Mouse (Mus musculus) CH12.LX (cell line): ENCODE data around the gene Nthl1. TPM values are rescaled to one million over a fixed set of nuclear protein-coding genes. Genes with fewer than 3 reads are reported as not detected.

Source experiments
- DNase-seq: peaks from one replicate; pipeline ENCODE4 v3.0.0-alpha.2; 2013; ENCODE audit errors: extremely low read depth
- H3K27ac ChIP-seq: 2 replicates; pipeline ENCODE4 v1.5.1; 2012; ENCODE audit warnings: low read depth, mild to moderate bottlenecking, control low read depth, moderate library complexity; ENCODE audit not compliant: insufficient read depth
- H3K27me3 ChIP-seq: replicated peaks from 2 replicates; pipeline ENCODE3; 2012; ENCODE audit warnings: inconsistent platforms
- H3K36me3 ChIP-seq, 2 experiments: replicated peaks in 1 of 2; 2 replicates each; pipeline versions ENCODE3 to v1.6.1; 2012; ENCODE audit warnings: inconsistent platforms in 1 of 2, low read length in 1 of 2, mild to moderate bottlenecking in 1 of 2, mixed read lengths in 1 of 2, moderate library complexity in 1 of 2; ENCODE audit not compliant: control insufficient read depth in 1 of 2, insufficient read depth in 1 of 2
- H3K4me1 ChIP-seq, 2 experiments: 2 replicates each; pipeline ENCODE4 v1.6.1; 2012; ENCODE audit warnings: inconsistent platforms in 1 of 2, moderate library complexity in 1 of 2; ENCODE audit not compliant: insufficient read depth in 2 of 2, control insufficient read depth in 1 of 2
- H3K4me2 ChIP-seq: 2 replicates; pipeline ENCODE4 v1.6.1; 2012; ENCODE audit warnings: low read depth, mild to moderate bottlenecking, control low read depth; ENCODE audit not compliant: poor library complexity, insufficient read depth, severe bottlenecking
- H3K4me3 ChIP-seq, 3 experiments: fragments of 150-350 bp in 1 of 3; sonication (generic) in 1 of 3; replicated peaks in 1 of 3; 2 replicates each; pipeline versions ENCODE3 to v1.5.1; 2011 to 2012; ENCODE audit warnings: low read depth in 2 of 3, low read length in 2 of 3, mild to moderate bottlenecking in 2 of 3, moderate library complexity in 2 of 3, control low read depth in 1 of 3, improper control_type of control experiment in 1 of 3, inconsistent platforms in 1 of 3, mixed read lengths in 1 of 3; ENCODE audit not compliant: poor library complexity in 1 of 3
- H3K79me2 ChIP-seq: replicated peaks from 2 replicates; pipeline ENCODE4 v1.6.1; 2012; ENCODE audit warnings: mild to moderate bottlenecking, moderate library complexity; ENCODE audit not compliant: control insufficient read depth, poor library complexity, insufficient read depth, severe bottlenecking; ENCODE audit errors: extremely low read depth
- H3K9ac ChIP-seq: 2 replicates; pipeline ENCODE4 v1.6.1; 2012; ENCODE audit warnings: low read depth, mild to moderate bottlenecking, control low read depth, moderate library complexity; ENCODE audit not compliant: insufficient read depth
- H3K9me3 ChIP-seq: replicated peaks from 2 replicates; pipeline ENCODE3; 2012; ENCODE audit warnings: low read length, inconsistent platforms, mixed read lengths
- BHLHE40 ChIP-seq: IDR thresholded peaks from 2 replicates; pipeline ENCODE4 v1.6.1; 2011; ENCODE audit warnings: mild to moderate bottlenecking, low read depth, low read length, improper control_type of control experiment
- CTCF ChIP-seq, 2 experiments: IDR thresholded peaks in 1 of 2; conservative IDR thresholded peaks in 1 of 2; 2 replicates each; pipeline ENCODE4 v1.5.1; 2011 to 2012; ENCODE audit warnings: low read depth in 2 of 2, low read length in 2 of 2, improper control_type of control experiment in 1 of 2, inconsistent platforms in 1 of 2, mild to moderate bottlenecking in 1 of 2, moderate library complexity in 1 of 2
- E2F4 ChIP-seq: IDR thresholded peaks from 2 replicates; pipeline ENCODE4 v1.6.1; 2011; ENCODE audit warnings: low read depth, low read length, improper control_type of control experiment; ENCODE audit not compliant: insufficient replicate concordance
- EP300 ChIP-seq: IDR thresholded peaks from 2 replicates; pipeline ENCODE4 v1.6.1; 2011; ENCODE audit warnings: low read length, improper control_type of control experiment
- GABPA ChIP-seq: IDR thresholded peaks from 2 replicates; pipeline ENCODE4 v1.6.1; 2012; ENCODE audit warnings: low read depth, low read length, improper control_type of control experiment, inconsistent platforms; ENCODE audit not compliant: insufficient replicate concordance
- JUN ChIP-seq: IDR thresholded peaks from 2 replicates; pipeline ENCODE4 v1.6.1; 2011; ENCODE audit warnings: low read depth, mild to moderate bottlenecking, low read length, improper control_type of control experiment, moderate library complexity; ENCODE audit not compliant: insufficient read depth
- JUND ChIP-seq: conservative IDR thresholded peaks from 2 replicates; pipeline ENCODE4 v1.6.1; 2011; ENCODE audit warnings: low read depth, low read length, improper control_type of control experiment
- KAT2A ChIP-seq: IDR thresholded peaks from 2 replicates; pipeline ENCODE4 v1.6.1; 2012; ENCODE audit warnings: low read length, improper control_type of control experiment, inconsistent platforms; ENCODE audit not compliant: insufficient replicate concordance
- MXI1 ChIP-seq: IDR thresholded peaks from 2 replicates; pipeline ENCODE4 v1.6.1; 2011; ENCODE audit warnings: mild to moderate bottlenecking, low read depth, low read length, improper control_type of control experiment
- MYC ChIP-seq: IDR thresholded peaks from 2 replicates; pipeline ENCODE4 v1.6.1; 2011; ENCODE audit warnings: low read depth, mild to moderate bottlenecking, improper control_type of control experiment, low read length
- NELFE ChIP-seq: IDR thresholded peaks from 2 replicates; pipeline ENCODE4 v1.6.1; 2011; ENCODE audit warnings: low read depth, low read length, improper control_type of control experiment
- PAX5 ChIP-seq: IDR thresholded peaks from 2 replicates; pipeline ENCODE4 v1.6.1; 2012; ENCODE audit warnings: low read length, inconsistent platforms, mixed read lengths
- POLR2AphosphoS2 ChIP-seq: IDR thresholded peaks from 2 replicates; pipeline ENCODE4 v1.6.1; 2011; ENCODE audit warnings: low read depth, low read length, improper control_type of control experiment
- RAD21 ChIP-seq: IDR thresholded peaks from 2 replicates; pipeline ENCODE4 v1.6.1; 2011; ENCODE audit warnings: low read depth, mild to moderate bottlenecking, low read length, improper control_type of control experiment, moderate library complexity
- SIN3A ChIP-seq: IDR thresholded peaks from 2 replicates; pipeline ENCODE4 v1.6.1; 2012; ENCODE audit warnings: low read length, improper control_type of control experiment, inconsistent platforms
- SMC3 ChIP-seq: IDR thresholded peaks from 2 replicates; pipeline ENCODE4 v1.6.1; 2011; ENCODE audit warnings: low read depth, low read length, improper control_type of control experiment
- UBTF ChIP-seq: IDR thresholded peaks from 2 replicates; pipeline ENCODE4 v1.6.1; 2012; ENCODE audit warnings: low read depth, mild to moderate bottlenecking, inconsistent platforms, low read length, improper control_type of control experiment, moderate library complexity
- USF1 ChIP-seq: IDR thresholded peaks from 2 replicates; pipeline ENCODE4 v1.6.1; 2014; ENCODE audit warnings: low read depth, mild to moderate bottlenecking, inconsistent platforms, low read length, improper control_type of control experiment
- ZKSCAN1 ChIP-seq: IDR thresholded peaks from 2 replicates; pipeline ENCODE4 v1.6.1; 2012; ENCODE audit warnings: low read depth, inconsistent platforms, low read length, improper control_type of control experiment, borderline replicate concordance
- ZNF384 ChIP-seq: IDR thresholded peaks from 2 replicates; pipeline ENCODE4 v1.6.1; 2012; ENCODE audit warnings: low read depth, low read length, improper control_type of control experiment, inconsistent platforms
- dilution Hi-C: fragments of 300-500 bp; cut with MboI; formaldehyde crosslinking; loops from 2 replicates; pipeline ENCODE4 v1.14.3; 2020; ENCODE audit warnings: low sequenced_read_pairs; ENCODE audit not compliant: extremely low pct_unique_long_range_greater_than_20kb, extremely low pct_ligation_motif_present
- in situ Hi-C: fragments of 300-500 bp; cut with MboI; formaldehyde crosslinking; loops from 3 replicates; pipeline ENCODE4 v1.14.3; 2019; ENCODE audit warnings: low sequenced_read_pairs, low pct_ligation_motif_present, low pct_unique_long_range_greater_than_20kb, mixed read lengths
- polyA plus RNA-seq: library from polyadenylated mRNA; unstranded; fragments of >175 nt; gene quantifications from 2 replicates; pipeline ENCODE4 v1.2.1, GENCODE M21; 2012; ENCODE audit warnings: low read depth; ENCODE audit not compliant: insufficient read length
- total RNA-seq, 2 experiments: library from RNA; depleted of rRNA; stranded (reverse); fragments of 300-350 nt in 1 of 2; fragments of >200 nt in 1 of 2; gene quantifications; 2 replicates each; pipeline ENCODE4 v1.2.3; 2012 to 2014

Gene Nthl1
- total and polyA plus RNA-seq, 3 experiments: 20.1 to 24.0 (median 20.4) TPM

DNA sequence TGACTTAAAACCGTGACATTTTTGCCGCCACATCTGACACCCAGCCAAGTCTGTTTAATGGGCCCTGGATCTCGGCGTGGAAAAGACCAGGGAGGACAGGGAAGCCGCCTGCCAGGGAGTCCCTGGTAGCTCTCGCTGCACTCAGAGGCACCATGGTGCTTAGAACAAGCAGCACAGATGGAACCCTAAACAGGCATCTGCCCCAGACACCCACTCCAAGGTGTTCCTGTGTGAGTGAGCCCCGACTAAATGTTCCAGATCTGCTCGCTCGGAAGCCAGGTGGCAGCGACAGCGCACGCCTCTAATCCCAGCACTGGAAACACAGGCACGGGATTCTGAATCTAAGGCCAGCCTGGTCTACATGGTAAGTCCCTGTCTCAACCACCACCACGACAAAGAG is 2.4 kb upstream of the Nthl1 start:
- Histone ChIP-seq H3K79me2 (no peaks in the 10 kb centered on the region), H3K9me3 (no peaks in the 10 kb centered on the region), H3K36me3 (peaks cover 36 to 71% of the 10 kb centered on the region in 2 experiments), H3K4me1 (peaks cover 6 to 32% of the 10 kb centered on the region in 2 experiments; a peak in 3 of 4 replicates), H3K4me3 (no peak overlapping the region), H3K4me2 (no peak overlapping the region), H3K9ac (no peak overlapping the region), H3K27ac (no peak overlapping the region), H3K27me3 (no peaks in the 10 kb centered on the region)
- in situ Hi-C loops: no loop called here
- no peak for DNase-seq
- TF ChIP-seq MXI1 (no peak), ZNF384 (no peak), PAX5 (no peak), EP300 (no peak), GABPA (no peak), E2F4 (no peak), JUN (no peak), BHLHE40 (no peak), POLR2AphosphoS2 (no peak), RAD21 (no peak), CTCF (conservative IDR thresholded peaks at IDR 0.05 in 1 of 2, IDR thresholded peaks at IDR 0.05 in 1 of 2; ENCODE audit: low read depth in 2 of 2, low read length in 2 of 2) (no peak), SIN3A (no peak), NELFE (no peak), UBTF (no peak), KAT2A (no peak), SMC3 (no peak), JUND (no peak), USF1 (no peak)
- dilution Hi-C loops: no loop called here

DNA sequence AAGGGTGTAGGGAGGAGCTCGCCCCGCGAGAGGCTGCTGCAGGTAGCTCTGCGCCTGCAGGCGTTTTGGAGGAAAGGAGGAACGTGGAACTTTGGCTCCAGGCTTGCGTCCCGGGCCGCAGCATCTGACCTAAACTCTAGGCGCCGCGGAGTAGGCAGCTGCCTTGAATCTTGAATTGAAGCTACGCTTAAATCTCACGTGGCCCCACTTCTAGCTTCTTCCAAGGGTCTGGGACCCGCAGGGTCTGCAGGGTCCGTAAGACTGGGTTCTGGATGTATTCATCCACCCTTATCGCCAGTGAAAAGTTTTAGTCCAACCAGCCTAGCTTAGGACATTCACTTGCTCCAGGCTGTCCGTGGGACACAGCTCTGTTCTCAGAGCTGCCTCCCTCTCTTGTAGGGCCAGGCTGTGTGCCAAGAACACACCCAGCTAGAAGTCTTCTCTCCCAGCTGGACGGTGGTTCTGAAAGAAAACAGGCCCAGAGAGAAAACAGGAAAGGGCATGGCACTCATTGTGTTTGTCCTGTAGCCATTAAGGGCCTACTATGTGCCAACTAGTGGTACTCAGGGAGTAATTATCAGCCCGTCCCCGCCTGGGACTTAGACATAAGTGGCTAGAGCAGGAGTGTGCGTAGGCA is 451 bp downstream of the Nthl1 start:
- TF ChIP-seq MYC: no peak
- TF ChIP-seq ZKSCAN1: peak; percentile 72
- Histone ChIP-seq H3K4me3 (peak overlapping the region; percentile 61 to 83 (median 80)), H3K36me3 (peaks cover 18 to 64% of the 10 kb centered on the region in 2 experiments), H3K9me3 (no peaks in the 10 kb centered on the region), H3K27me3 (no peaks in the 10 kb centered on the region), H3K27ac (no peak overlapping the region), H3K4me2 (peak overlapping the region; percentile 58), H3K9ac (peak overlapping the region; percentile 79), H3K79me2 (no peaks in the 10 kb centered on the region), H3K4me1 (peaks cover 6 to 53% of the 10 kb centered on the region in 2 experiments; a peak in 3 of 4 replicates)
- dilution Hi-C loops (no loop called here), in situ Hi-C loops (no loop called here)
- no peak for DNase-seq
